Mouse (Mus musculus): ENCODE results near the gene Mas1. TPM values are rescaled to one million over a fixed set of nuclear protein-coding genes. Genes with fewer than 3 reads are reported as not detected.

The Mas1 gene
- polyA plus RNA-seq, 1 experiment from 2014 or later: 0.65 TPM

GRCm38 (mm10) chr17:12832231-12832630 is 35.7 kb downstream of the Mas1 start:
- Histone ChIP-seq H3K4me1 (ENCODE audit: control insufficient read depth in 2 of 2, insufficient read depth in 2 of 2, low read length in 2 of 2) (peaks cover 3 to 6% of the 10 kb centered on the region in 2 experiments; a peak in 3 of 4 replicates), H3K4me2 (ENCODE audit: low read length) (no peak overlapping the region), H3K27me3 (ENCODE audit: control insufficient read depth, insufficient read depth, low read length) (no peaks in the 10 kb centered on the region), H3K9ac (ENCODE audit: low read length) (no peak overlapping the region), H3K27ac (replicated peaks in 1 of 2; ENCODE audit: control insufficient read depth in 1 of 2, insufficient read depth in 1 of 2, low read depth in 2 of 2, low read length in 2 of 2) (peak overlapping the region; percentile 46 to 55; a peak in 3 of 4 replicates), H3K9me3 (ENCODE audit: control insufficient read depth, low read length) (no peaks in the 10 kb centered on the region), H3K36me3 (ENCODE audit: control insufficient read depth, insufficient read depth, low read length) (no peaks in the 10 kb centered on the region), H3K4me3 (ENCODE audit: control insufficient read depth in 1 of 2, insufficient read depth in 1 of 2, low read depth in 1 of 2, low read length in 2 of 2) (no peak overlapping the region)
- 35% methylated on average over 3 of the region's 3 CpGs for WGBS
- 0 out of 2 replicates have a peak, but pooled peaks have one; percentile 17 for ATAC-seq (ENCODE audit: insufficient number of reproducible peaks, insufficient read depth, low FRiP score, low read depth)

GRCm38 (mm10) chr17:12830351-12830750 is 37.6 kb downstream of the Mas1 start:
- Histone ChIP-seq H3K9ac (ENCODE audit: low read length) (no peak overlapping the region), H3K4me2 (ENCODE audit: low read length) (no peak overlapping the region), H3K36me3 (ENCODE audit: control insufficient read depth, insufficient read depth, low read length) (no peaks in the 10 kb centered on the region), H3K4me1 (ENCODE audit: control insufficient read depth in 2 of 2, insufficient read depth in 2 of 2, low read length in 2 of 2) (peaks cover 3 to 6% of the 10 kb centered on the region in 2 experiments; a peak in 3 of 4 replicates), H3K27ac (replicated peaks in 1 of 2; ENCODE audit: control insufficient read depth in 1 of 2, insufficient read depth in 1 of 2, low read depth in 2 of 2, low read length in 2 of 2) (no peak overlapping the region), H3K9me3 (ENCODE audit: control insufficient read depth, low read length) (no peaks in the 10 kb centered on the region), H3K27me3 (ENCODE audit: control insufficient read depth, insufficient read depth, low read length) (no peaks in the 10 kb centered on the region), H3K4me3 (ENCODE audit: control insufficient read depth in 1 of 2, insufficient read depth in 1 of 2, low read depth in 1 of 2, low read length in 2 of 2) (no peak overlapping the region)
- 64% methylated on average over 5 of the region's 5 CpGs for WGBS
- ATAC-seq (ENCODE audit: insufficient number of reproducible peaks, insufficient read depth, low FRiP score, low read depth): no peak

- WGBS: 85% methylated on average over 4 of the region's 4 CpGs
- Histone ChIP-seq H3K4me2 (ENCODE audit: low read length) (no peak overlapping the region), H3K27ac (replicated peaks in 1 of 2; ENCODE audit: control insufficient read depth in 1 of 2, insufficient read depth in 1 of 2, low read depth in 2 of 2, low read length in 2 of 2) (no peak overlapping the region), H3K9ac (ENCODE audit: low read length) (no peak overlapping the region), H3K36me3 (ENCODE audit: control insufficient read depth, insufficient read depth, low read length) (peaks cover 79% of the 10 kb centered on the region), H3K9me3 (ENCODE audit: control insufficient read depth, low read length) (peaks cover 11% of the 10 kb centered on the region; the same call in 1 of the 2 replicates), H3K4me1 (ENCODE audit: control insufficient read depth in 2 of 2, insufficient read depth in 2 of 2, low read length in 2 of 2) (no peaks in the 10 kb centered on the region), H3K27me3 (ENCODE audit: control insufficient read depth, insufficient read depth, low read length) (no peaks in the 10 kb centered on the region), H3K4me3 (ENCODE audit: control insufficient read depth in 1 of 2, insufficient read depth in 1 of 2, low read depth in 1 of 2, low read length in 2 of 2) (no peak overlapping the region)
- ATAC-seq (ENCODE audit: insufficient number of reproducible peaks, insufficient read depth, low FRiP score, low read depth): no peak
These were observed 52.1 kb downstream of the Mas1 start for GRCm38 (mm10) chr17:12815885-12816284.

GRCm38 (mm10) chr17:12814502-12814901 is 53.4 kb downstream of the Mas1 start:
- WGBS: 47% methylated on average over 3 of the region's 3 CpGs
- Histone ChIP-seq H3K9me3 (ENCODE audit: control insufficient read depth, low read length) (peaks cover 8% of the 10 kb centered on the region; the same call in 1 of the 2 replicates), H3K27ac (replicated peaks in 1 of 2; ENCODE audit: control insufficient read depth in 1 of 2, insufficient read depth in 1 of 2, low read depth in 2 of 2, low read length in 2 of 2) (no peak overlapping the region), H3K4me2 (ENCODE audit: low read length) (no peak overlapping the region), H3K4me1 (ENCODE audit: control insufficient read depth in 2 of 2, insufficient read depth in 2 of 2, low read length in 2 of 2) (peaks cover 3 to 8% of the 10 kb centered on the region in 2 experiments), H3K36me3 (ENCODE audit: control insufficient read depth, insufficient read depth, low read length) (peaks cover 67% of the 10 kb centered on the region), H3K9ac (ENCODE audit: low read length) (no peak overlapping the region), H3K4me3 (ENCODE audit: control insufficient read depth in 1 of 2, insufficient read depth in 1 of 2, low read depth in 1 of 2, low read length in 2 of 2) (no peak overlapping the region), H3K27me3 (ENCODE audit: control insufficient read depth, insufficient read depth, low read length) (no peaks in the 10 kb centered on the region)
- no peak for ATAC-seq (ENCODE audit: insufficient number of reproducible peaks, insufficient read depth, low FRiP score, low read depth)

- WGBS: 100% methylated on average over 1 of the region's 1 CpGs
- H3K4me1 ChIP-seq (ENCODE audit: control insufficient read depth in 2 of 2, insufficient read depth in 2 of 2, low read length in 2 of 2): peaks cover 3 to 23% of the 10 kb centered on the region in 2 experiments
- H3K27me3 ChIP-seq (ENCODE audit: control insufficient read depth, insufficient read depth, low read length): no peaks in the 10 kb centered on the region
- H3K9me3 ChIP-seq (ENCODE audit: control insufficient read depth, low read length): no peaks in the 10 kb centered on the region; the same call in 1 of the 2 replicates
- no peak overlapping the region for H3K4me2 ChIP-seq (ENCODE audit: low read length)
- no peak overlapping the region for H3K9ac ChIP-seq (ENCODE audit: low read length)
- peaks cover 35% of the 10 kb centered on the region for H3K36me3 ChIP-seq (ENCODE audit: control insufficient read depth, insufficient read depth, low read length)
- no peak for ATAC-seq (ENCODE audit: insufficient number of reproducible peaks, insufficient read depth, low FRiP score, low read depth)
- no peak overlapping the region for H3K4me3 ChIP-seq (ENCODE audit: control insufficient read depth in 1 of 2, insufficient read depth in 1 of 2, low read depth in 1 of 2, low read length in 2 of 2)
- H3K27ac ChIP-seq (replicated peaks in 1 of 2; ENCODE audit: control insufficient read depth in 1 of 2, insufficient read depth in 1 of 2, low read depth in 2 of 2, low read length in 2 of 2): no peak overlapping the region; a peak in 1 of 4 replicates
These were observed 57.0 kb downstream of the Mas1 start for GRCm38 (mm10) chr17:12810973-12811303.

GRCm38 (mm10) chr17:12810103-12810972 is 57.6 kb downstream of the Mas1 start:
- Histone ChIP-seq H3K4me1 (ENCODE audit: control insufficient read depth in 2 of 2, insufficient read depth in 2 of 2, low read length in 2 of 2) (peaks cover 3 to 23% of the 10 kb centered on the region in 2 experiments), H3K9ac (ENCODE audit: low read length) (peak overlapping the region; percentile 25; the same call in 1 of the 2 replicates), H3K36me3 (ENCODE audit: control insufficient read depth, insufficient read depth, low read length) (peaks cover 29% of the 10 kb centered on the region), H3K9me3 (ENCODE audit: control insufficient read depth, low read length) (no peaks in the 10 kb centered on the region; the same call in 1 of the 2 replicates), H3K27me3 (ENCODE audit: control insufficient read depth, insufficient read depth, low read length) (no peaks in the 10 kb centered on the region), H3K4me2 (ENCODE audit: low read length) (0 out of 2 replicates have a peak overlapping the region, but pooled peaks have one; percentile 19), H3K4me3 (ENCODE audit: control insufficient read depth in 1 of 2, insufficient read depth in 1 of 2, low read depth in 1 of 2, low read length in 2 of 2) (no peak overlapping the region), H3K27ac (replicated peaks in 1 of 2; ENCODE audit: control insufficient read depth in 1 of 2, insufficient read depth in 1 of 2, low read depth in 2 of 2, low read length in 2 of 2) (peak overlapping the region; percentile 72 to 79)
- WGBS: 8% methylated on average over 14 of the region's 14 CpGs
- ATAC-seq (ENCODE audit: insufficient number of reproducible peaks, insufficient read depth, low FRiP score, low read depth): peak; percentile 82

GRCm38 (mm10) chr17:12808851-12809250 is 59.1 kb downstream of the Mas1 start:
- Histone ChIP-seq H3K27ac (replicated peaks in 1 of 2; ENCODE audit: control insufficient read depth in 1 of 2, insufficient read depth in 1 of 2, low read depth in 2 of 2, low read length in 2 of 2) (peak overlapping the region; percentile 42 to 72; a peak in 2 of 4 replicates), H3K4me2 (ENCODE audit: low read length) (no peak overlapping the region), H3K36me3 (ENCODE audit: control insufficient read depth, insufficient read depth, low read length) (peaks cover 14% of the 10 kb centered on the region), H3K27me3 (ENCODE audit: control insufficient read depth, insufficient read depth, low read length) (no peaks in the 10 kb centered on the region), H3K9me3 (ENCODE audit: control insufficient read depth, low read length) (no peaks in the 10 kb centered on the region; the same call in 1 of the 2 replicates), H3K4me3 (ENCODE audit: control insufficient read depth in 1 of 2, insufficient read depth in 1 of 2, low read depth in 1 of 2, low read length in 2 of 2) (no peak overlapping the region), H3K4me1 (ENCODE audit: control insufficient read depth in 2 of 2, insufficient read depth in 2 of 2, low read length in 2 of 2) (peaks cover 3 to 26% of the 10 kb centered on the region in 2 experiments), H3K9ac (ENCODE audit: low read length) (peak overlapping the region; percentile 34; the same call in 1 of the 2 replicates)
- no peak for ATAC-seq (ENCODE audit: insufficient number of reproducible peaks, insufficient read depth, low FRiP score, low read depth)
- 80% methylated on average over 6 of the region's 6 CpGs for WGBS

Measured in heart, embryonic 14.5 days (tissue).